Mouse (Mus musculus) olfactory bulb, adult 2 months (tissue): Measurements from ENCODE around the gene Saysd1. TPM values are rescaled to one million over a fixed set of nuclear protein-coding genes. Genes with fewer than 3 reads are reported as not detected.

Source experiments
- H3K27ac ChIP-seq: fragments of 200-500 bp; 2 replicates; pipeline ENCODE4 v1.5.1; 2012; ENCODE audit warnings: low read depth, low read length; ENCODE audit not compliant: insufficient read depth
- H3K4me1 ChIP-seq: fragments of 200-500 bp; 2 replicates; pipeline ENCODE4 v1.6.1; 2012; ENCODE audit warnings: low read length; ENCODE audit not compliant: control insufficient read depth, insufficient read depth
- H3K4me3 ChIP-seq: fragments of 200-500 bp; 2 replicates; pipeline ENCODE4 v1.5.1; 2012; ENCODE audit warnings: mild to moderate bottlenecking, low read depth, low read length, moderate library complexity; ENCODE audit not compliant: insufficient read depth
- CTCF ChIP-seq: fragments of 200-500 bp; IDR thresholded peaks from 2 replicates; pipeline ENCODE4 v1.5.1; 2012; ENCODE audit warnings: low read depth, mild to moderate bottlenecking, low read length, moderate library complexity; ENCODE audit not compliant: insufficient read depth
- POLR2A ChIP-seq: fragments of 200-500 bp; IDR thresholded peaks from 2 replicates; pipeline ENCODE4 v1.6.1; 2012; ENCODE audit warnings: mild to moderate bottlenecking, low read depth, low read length, moderate library complexity; ENCODE audit not compliant: insufficient read depth
- WGBS: fragments of 180-500 bp; shearing (Covaris S2); methylation state at CpG from one replicate; pipeline ENCODE4 v1.1.7; 2018; 5-methylcytosine and 5-hydroxymethylcytosine counted together
- polyA plus RNA-seq: library from polyadenylated mRNA; stranded (reverse); fragments of >200 nt; gene quantifications from 2 replicates; pipeline ENCODE4 v1.2.4, GENCODE M21; 2012; ENCODE audit warnings: low replicate concordance; ENCODE audit not compliant: missing spikeins, insufficient read depth, insufficient read length

The Saysd1 gene
- polyA plus RNA-seq, 1 experiment, result not detected

DNA sequence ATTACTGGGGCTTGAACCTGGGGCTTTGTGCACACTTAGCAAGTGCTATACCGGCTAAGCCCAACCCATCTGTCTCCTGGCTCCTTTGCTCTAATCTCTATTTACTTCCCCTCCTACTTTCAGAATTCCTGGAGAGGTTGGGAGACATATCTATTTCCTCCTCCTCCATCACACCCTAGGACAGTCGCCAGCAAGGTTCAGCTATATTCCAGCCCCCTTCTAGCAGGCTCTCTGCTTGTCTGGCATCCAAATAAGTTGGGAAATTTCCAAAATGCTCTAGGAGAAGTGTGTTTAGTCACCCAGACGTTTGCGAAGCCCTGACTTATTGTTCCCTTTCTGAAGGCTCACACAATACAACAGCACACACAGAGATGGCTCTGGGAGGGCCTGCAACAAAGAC is 35.1 kb downstream of the Saysd1 start:
- no peak for TF ChIP-seq POLR2A
- no peak for TF ChIP-seq CTCF
- no peak overlapping the region for H3K4me3 ChIP-seq
- H3K4me1 ChIP-seq, result no peaks in the 10 kb centered on the region
- WGBS, result 26% methylated on average over 4 of the region's 4 CpGs
- H3K27ac ChIP-seq, result no peak overlapping the region

DNA sequence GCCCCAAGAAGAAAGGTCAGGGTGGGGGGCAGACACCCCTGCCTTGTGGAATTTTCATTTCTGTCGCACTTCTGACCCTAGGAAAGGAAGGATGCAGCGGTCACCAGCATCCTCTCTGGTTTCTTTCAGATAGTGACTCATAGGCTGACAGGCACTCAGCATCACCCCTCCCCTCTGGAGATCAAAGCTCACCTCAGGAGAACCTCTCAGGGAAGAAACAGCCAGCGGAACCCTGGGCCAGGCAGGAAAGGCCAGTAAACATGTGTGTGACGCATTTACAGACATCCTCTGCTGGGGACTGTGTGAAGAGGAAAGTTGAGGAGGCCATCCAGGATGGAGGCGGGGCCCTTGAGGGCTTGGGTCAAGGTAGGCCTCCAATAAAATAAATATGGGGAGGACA is 40.3 kb downstream of the Saysd1 start:
- no peak for TF ChIP-seq POLR2A
- Histone ChIP-seq H3K4me3 (no peak overlapping the region), H3K27ac (no peak overlapping the region), H3K4me1 (no peaks in the 10 kb centered on the region)
- WGBS, result 81% methylated on average over 5 of the region's 5 CpGs

DNA sequence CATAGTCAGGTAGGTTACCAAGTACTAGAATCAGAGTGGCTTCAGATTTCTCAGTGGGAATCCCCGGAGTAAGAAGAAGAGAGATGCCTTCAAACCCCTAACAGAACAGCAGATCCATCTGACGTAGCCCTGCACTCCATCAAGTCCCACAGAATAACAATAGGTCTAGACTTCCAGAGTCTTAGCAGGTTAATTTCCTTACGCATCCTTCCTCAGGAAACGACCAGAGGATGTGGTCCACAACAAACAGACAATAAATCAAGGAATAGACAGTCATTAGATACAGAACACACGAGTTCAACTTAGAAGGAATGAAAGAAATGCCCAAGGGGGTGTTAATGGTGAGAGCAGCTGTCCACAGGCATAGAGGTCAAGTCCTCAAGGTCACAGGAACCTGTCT is 43.4 kb downstream of the Saysd1 start:
- TF ChIP-seq CTCF (no peak), POLR2A (no peak)
- H3K4me1 ChIP-seq, result no peaks in the 10 kb centered on the region
- H3K27ac ChIP-seq, result no peak overlapping the region
- WGBS, result 75% methylated on average over 5 of the region's 5 CpGs
- no peak overlapping the region for H3K4me3 ChIP-seq

DNA sequence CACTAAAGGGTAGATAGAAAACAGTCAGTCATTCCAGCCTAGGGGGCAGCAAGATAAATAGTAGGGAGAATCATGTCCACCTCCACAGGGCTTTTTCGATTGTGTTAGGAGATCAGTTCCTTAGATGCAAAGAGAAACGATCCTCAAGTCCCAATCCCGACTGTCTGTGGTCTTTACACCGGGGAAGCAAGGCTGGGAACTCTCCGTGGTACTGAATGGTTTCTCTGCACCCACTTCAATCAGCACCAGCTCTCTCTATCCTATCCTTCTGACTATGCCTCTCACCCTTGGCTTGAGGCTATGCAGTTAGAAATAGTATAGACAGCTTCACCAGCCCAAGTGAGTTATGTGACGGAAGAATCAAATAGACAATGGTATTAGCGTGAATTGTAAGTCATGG is 44.8 kb downstream of the Saysd1 start:
- no peak for TF ChIP-seq CTCF
- TF ChIP-seq POLR2A, result no peak

DNA sequence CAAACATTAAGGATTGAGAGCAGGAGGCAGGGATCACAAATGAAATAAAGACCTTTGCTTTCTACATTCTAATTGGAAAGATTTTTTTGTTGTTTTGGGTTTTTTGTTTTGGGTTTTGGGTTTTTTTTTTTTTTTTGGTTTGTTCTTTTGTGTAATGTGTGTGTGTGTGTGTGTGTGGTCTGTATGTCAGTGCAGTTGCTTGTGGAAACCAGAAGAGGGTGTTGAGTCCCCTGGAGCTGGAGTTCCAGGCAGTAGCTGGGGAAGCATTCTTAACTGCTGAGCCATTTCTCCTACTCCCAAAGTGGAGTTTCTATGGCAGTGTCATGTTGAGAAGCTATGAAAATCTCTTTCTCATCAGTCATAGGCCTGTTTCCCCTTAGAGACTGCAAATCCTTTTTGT is 54.0 kb downstream of the Saysd1 start:
- H3K4me1 ChIP-seq, result peaks cover 2% of the 10 kb centered on the region; the same call in 1 of the 2 replicates
- no peak for TF ChIP-seq POLR2A
- no peak for TF ChIP-seq CTCF
- no peak overlapping the region for H3K27ac ChIP-seq
- no peak overlapping the region for H3K4me3 ChIP-seq

More for the DNA sequence above, 44.8 kb downstream of the Saysd1 start:
- 35% methylated on average over 7 of the region's 7 CpGs for WGBS
- H3K4me1 ChIP-seq, result no peaks in the 10 kb centered on the region
- H3K27ac ChIP-seq, result no peak overlapping the region
- no peak overlapping the region for H3K4me3 ChIP-seq

DNA sequence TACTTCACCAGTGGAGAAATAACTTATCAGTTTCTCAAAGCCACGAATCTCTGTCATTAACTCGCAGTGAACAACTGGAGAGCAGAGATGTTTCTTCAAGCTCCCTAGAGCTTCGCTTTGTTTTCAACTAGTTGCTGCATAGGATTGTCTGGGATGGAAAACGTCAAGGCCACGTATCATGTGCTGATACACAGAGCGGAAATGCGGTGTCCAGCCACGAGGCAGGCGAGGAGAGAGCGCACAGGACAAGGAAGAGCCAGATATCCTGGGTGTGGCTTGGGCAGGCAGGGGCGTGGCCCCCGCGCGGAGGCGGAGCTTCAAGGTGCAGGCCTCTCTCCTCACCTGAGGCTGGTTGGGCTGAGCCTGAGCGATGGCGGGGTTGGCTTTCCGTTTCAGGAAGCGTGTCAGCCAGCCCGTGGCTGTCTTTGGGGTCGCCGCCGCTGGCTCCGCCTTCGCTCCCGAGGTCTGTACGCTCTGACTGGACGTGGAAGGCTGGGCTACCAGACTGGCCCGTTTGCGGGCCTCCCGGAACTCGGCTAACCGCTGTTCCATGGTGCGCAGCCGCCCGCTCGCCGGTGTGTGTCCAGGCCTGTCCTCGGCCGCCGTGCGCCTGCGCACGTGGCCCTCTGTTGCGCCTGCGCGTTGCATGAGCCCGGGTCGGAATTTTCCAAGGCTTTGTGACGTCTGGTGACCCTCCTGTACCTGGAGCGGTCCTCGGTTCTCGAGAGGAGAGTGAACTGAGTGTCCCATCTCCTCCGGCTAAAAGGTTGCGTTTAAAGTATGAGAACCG is 55.6 kb downstream of the Saysd1 start:
- H3K4me3 ChIP-seq, result peak overlapping the region; percentile 66
- peaks cover 2% of the 10 kb centered on the region; the same call in 1 of the 2 replicates for H3K4me1 ChIP-seq
- H3K27ac ChIP-seq, result peak overlapping the region; percentile 58
- 1% methylated on average over 56 of the region's 56 CpGs for WGBS
- peak; percentile 95 for TF ChIP-seq POLR2A
- TF ChIP-seq CTCF, result no peak

DNA sequence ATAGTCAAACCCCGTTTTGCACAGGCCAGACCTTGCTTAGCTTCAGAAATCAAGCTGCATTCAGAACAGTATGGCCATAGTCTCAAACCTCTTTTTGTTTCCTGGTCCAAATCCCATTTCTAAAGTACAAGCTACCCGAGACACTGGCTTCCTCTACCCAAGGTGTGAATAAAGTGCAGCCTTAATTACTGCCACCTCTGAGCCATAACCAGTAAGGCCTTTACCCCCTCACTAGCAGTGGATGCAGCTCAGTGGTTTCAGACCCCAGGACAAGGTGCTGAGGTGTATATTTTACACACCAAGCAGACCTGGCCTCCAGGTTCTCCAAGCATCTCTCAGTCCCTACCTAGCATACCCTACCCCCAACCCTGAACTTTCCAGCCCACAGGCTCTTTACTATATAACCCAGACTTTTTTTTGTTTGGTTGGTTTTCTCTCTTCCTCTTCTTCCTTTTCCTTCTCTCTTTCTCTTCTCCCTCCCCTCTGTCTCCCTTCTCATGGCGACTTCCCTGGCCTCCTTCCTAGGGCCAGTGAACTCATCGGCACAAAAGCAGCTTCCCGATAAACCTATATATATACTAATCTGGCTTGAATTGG is 56.3 kb downstream of the Saysd1 start:
- WGBS, result 56% methylated on average over 5 of the region's 5 CpGs
- Histone ChIP-seq H3K27ac (no peak overlapping the region), H3K4me3 (peak overlapping the region; percentile 66; the same call in 1 of the 2 replicates), H3K4me1 (peaks cover 2% of the 10 kb centered on the region; the same call in 1 of the 2 replicates)
- no peak for TF ChIP-seq CTCF
- no peak for TF ChIP-seq POLR2A

DNA sequence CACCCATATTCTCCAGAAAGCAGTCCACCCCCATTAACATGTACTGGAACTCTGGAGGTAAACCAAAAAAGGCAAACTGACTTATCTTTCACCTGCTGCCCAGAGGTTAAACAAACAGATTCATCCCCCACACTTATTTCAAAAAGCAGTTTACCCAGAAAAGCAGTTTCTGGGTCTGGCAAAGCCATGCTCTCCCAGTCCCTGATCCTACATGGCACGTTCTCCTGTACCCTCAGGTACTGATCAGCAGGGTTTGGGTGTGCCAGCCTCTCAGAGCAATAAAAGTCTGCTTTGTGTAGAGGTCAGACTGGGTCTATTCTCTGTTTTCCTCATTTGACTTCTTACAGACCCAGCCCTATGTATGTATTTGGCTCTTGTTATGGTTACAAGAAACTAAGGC is 57.2 kb downstream of the Saysd1 start:
- Histone ChIP-seq H3K27ac (no peak overlapping the region), H3K4me1 (peaks cover 2% of the 10 kb centered on the region; the same call in 1 of the 2 replicates), H3K4me3 (no peak overlapping the region)
- no peak for TF ChIP-seq CTCF
- no peak for TF ChIP-seq POLR2A
- 88% methylated on average over 1 of the region's 1 CpGs for WGBS

DNA sequence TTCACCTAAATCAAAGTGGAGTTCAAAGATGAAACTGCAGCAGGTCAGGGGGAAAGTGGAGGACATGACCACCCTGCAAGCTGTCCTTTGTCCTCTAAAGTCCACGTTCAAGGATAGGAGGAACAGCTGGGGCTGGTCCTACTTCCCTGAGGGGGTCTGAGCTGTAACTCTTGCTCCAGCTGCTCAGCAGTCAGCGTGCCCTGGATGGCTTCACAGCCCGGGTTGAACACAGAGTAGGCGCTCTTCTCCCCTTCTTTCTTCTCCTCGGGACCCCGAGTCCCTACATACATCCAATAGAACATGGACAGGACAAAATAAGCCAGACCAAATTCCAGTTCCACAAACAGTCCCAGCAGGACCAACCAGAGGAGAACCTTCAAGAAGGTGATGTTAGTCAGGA is 61.2 kb downstream of the Saysd1 start:
- WGBS, result 86% methylated on average over 6 of the region's 6 CpGs
- H3K4me3 ChIP-seq, result no peak overlapping the region
- H3K27ac ChIP-seq, result no peak overlapping the region
- no peaks in the 10 kb centered on the region for H3K4me1 ChIP-seq
- TF ChIP-seq POLR2A, result no peak
- no peak for TF ChIP-seq CTCF
